9 mouse cellular contexts compared by ENCODE assay signal in genomic region chr9:40834569-40834968, GRCm38 (mm10). TPM values are rescaled to one million over a fixed set of nuclear protein-coding genes. Genes with fewer than 3 reads are reported as not detected.
DNase-seq lines count a peak whose midpoint lies in the region; TF ChIP-seq lines count a peak whose summit lies in the region.
"Had no signal": no experiment of that assay in that cellular context is flagged by ENCODE, and none has a peak within 500 bp of the region (broad histone marks: within the 10 kb centered on the region; RNA-seq: fewer than 3 reads in every experiment).

No protein-coding gene starts in this region.

- DNase-seq in 416B (ENCODE audit: low read depth): peak; percentile 85
- DNase-seq in NIH3T3 (ENCODE audit: low read depth): peak; percentile 85
- DNase-seq in cerebellum, postnatal 10 days: peak; percentile 92 to 95
- peak; percentile 33 to 47 for DNase-seq in gastrocnemius, adult 8-10 months (ENCODE audit: low spot score in 2 of 2)
- peak; percentile 90 for DNase-seq in kidney, postnatal 10 days
- peak; percentile 63 for DNase-seq in lung, adult 2 months
- DNase-seq in ovary, postnatal 14 days (ENCODE audit: low spot score): peak; percentile 70
- peak; percentile 39 to 76 for DNase-seq in thymus, postnatal 10 days (ENCODE audit: low spot score in 2 of 2)

- no peaks in the 10 kb centered on the region for H3K4me1 ChIP-seq in lung, adult 2 months (ENCODE audit: control insufficient read depth, insufficient read depth, low read length)
- H3K4me1 ChIP-seq: heart, embryonic 13.5 days had no signal

- no peak overlapping the region for H3K4me3 ChIP-seq in lung, adult 2 months (replicated peaks; ENCODE audit: extremely low read depth, low read depth, low read length)
- H3K4me3 ChIP-seq: heart, embryonic 13.5 days had no signal

- peak; percentile 89 for TF ChIP-seq CTCF in lung, adult 2 months (IDR thresholded peaks at IDR 0.05; ENCODE audit: insufficient read depth, low read length)

- no peak for TF ChIP-seq POLR2A in lung, adult 2 months (IDR thresholded peaks at IDR 0.05; ENCODE audit: borderline replicate concordance, extremely low read depth, low read depth, low read length)

- 3% methylated on average over 12 of the region's 12 CpGs for WGBS in lung, adult 2 months

RNA-seq across cellular contexts. Expression of gene Hspa8, which starts 33.8 kb away (rescaled TPM):
- total RNA-seq in gastrocnemius, adult 8-10 months (2022): 1,000 to 10,000 TPM in 3 of 4 experiments, 100 to 1,000 TPM in 1; 996 to 1,351 (median 1,061) TPM
- polyA plus RNA-seq in lung, adult 2 months (2012; rRNA removed): 1,079 and 1,193 TPM in 2 replicates

RNA-seq across cellular contexts. Expression of gene Bsx, which starts 39.4 kb away (rescaled TPM):
- total RNA-seq in gastrocnemius, adult 8-10 months (2022): not detected
- 0.04 and 0.05 TPM in 2 replicates for polyA plus RNA-seq in lung, adult 2 months (2012; rRNA removed)
- polyA plus RNA-seq: heart, embryonic 13.5 days had no signal

Comparison
In these comparisons a context has a peak if more than half of its experiments do, and no peak if none do; other contexts are left out.
1. DNase-seq: peak in every context shown above with its lines; median percentile 94 in cerebellum, postnatal 10 days; 90 in kidney, postnatal 10 days; 85 in 416B; 85 in NIH3T3; 70 in ovary, postnatal 14 days; 63 in lung, adult 2 months; 58 in thymus, postnatal 10 days; 40 in gastrocnemius, adult 8-10 months.